Mouse (Mus musculus): ENCODE data around the gene Ppp2r2d. TPM values are rescaled to one million over a fixed set of nuclear protein-coding genes. Genes with fewer than 3 reads are reported as not detected.

Gene Ppp2r2d
- polyA plus RNA-seq, 1 experiment from 2014 or later = 17.2 TPM

DNA sequence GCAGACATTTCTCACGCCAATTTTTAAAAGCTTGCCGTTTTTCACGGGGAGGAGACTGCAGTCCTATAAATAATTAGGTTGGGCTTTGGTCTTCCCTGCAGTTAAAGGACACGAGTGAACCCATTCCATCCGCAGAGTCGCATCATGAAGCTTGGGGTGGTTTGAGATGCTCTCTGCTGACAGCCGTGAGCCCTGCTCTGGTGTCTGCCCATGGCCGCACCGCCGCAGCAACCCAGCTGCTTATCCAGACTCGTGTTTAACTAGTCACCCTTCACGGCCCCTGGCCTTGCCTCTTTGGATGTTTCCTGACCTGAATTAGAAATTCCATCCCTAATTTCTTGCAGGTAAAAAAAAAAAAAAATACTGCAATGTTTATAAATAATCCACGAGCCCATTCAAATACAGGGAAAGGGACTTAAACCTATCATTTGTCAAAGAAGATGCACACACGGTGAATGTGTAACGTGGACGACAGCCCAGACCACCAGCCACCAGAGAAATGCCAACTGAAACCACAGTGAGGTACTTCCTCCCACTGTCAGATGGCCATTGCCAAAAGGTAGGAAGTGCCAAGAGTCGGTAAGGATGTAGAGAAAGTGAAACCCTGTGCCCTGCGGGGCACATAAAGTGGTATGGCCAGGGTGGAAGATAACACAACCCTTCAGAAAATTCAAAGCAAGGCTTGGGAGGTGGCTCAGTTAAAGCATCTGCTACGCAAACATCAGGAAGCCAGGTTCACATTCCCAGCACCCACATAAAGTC is 20.7 kb upstream of the Ppp2r2d start:
- no peak for DNase-seq
- 67% methylated on average over 19 of the region's 19 CpGs for WGBS (ENCODE audit: insufficient replicate concordance)
- no peak overlapping the region for H3K4me2 ChIP-seq (ENCODE audit: low read depth, low read length)

DNA sequence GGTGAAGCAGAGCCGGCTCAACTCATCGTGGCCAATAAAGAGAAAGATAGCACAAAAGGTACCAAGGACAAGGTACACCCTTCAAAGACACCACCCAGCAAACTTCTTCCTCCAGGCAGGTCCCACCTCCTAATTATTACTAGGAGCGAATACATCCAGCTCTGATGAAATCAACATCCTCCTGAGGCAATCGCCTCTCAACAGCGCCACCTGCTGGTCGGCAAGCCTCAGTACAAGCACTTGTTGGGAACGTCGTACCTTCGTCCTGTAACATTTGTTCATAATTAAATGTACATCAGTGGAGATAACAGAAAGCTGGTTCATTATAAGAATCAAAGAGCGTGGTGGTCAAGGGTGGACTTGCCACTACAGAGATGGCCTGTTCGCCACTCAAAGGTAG is 18.1 kb upstream of the Ppp2r2d start:
- Histone ChIP-seq H3K9ac (replicated peaks) (no peak overlapping the region), H3K4me3 (ENCODE audit: low read depth, low read length) (no peak overlapping the region), H3K4me2 (ENCODE audit: low read depth, low read length) (no peak overlapping the region), H3K27ac (ENCODE audit: low read depth) (no peak overlapping the region), H3K4me1 (ENCODE audit: insufficient read depth) (no peaks in the 10 kb centered on the region), H3K9me3 (ENCODE audit: low read length) (no peaks in the 10 kb centered on the region), H3K27me3 (ENCODE audit: insufficient read depth, low read length) (no peaks in the 10 kb centered on the region), H3K36me3 (replicated peaks; ENCODE audit: insufficient read depth, low read length) (no peaks in the 10 kb centered on the region)
- DNase-seq = peak; percentile 80
- 18% methylated on average over 11 of the region's 11 CpGs for WGBS (ENCODE audit: insufficient replicate concordance)
- TF ChIP-seq CTCF (IDR thresholded peaks at IDR 0.05; ENCODE audit: low read depth) (peak; percentile 99), EP300 (IDR thresholded peaks at IDR 0.05; ENCODE audit: low read depth) (no peak)
- no peak for ATAC-seq

More for the DNA sequence above, 20.7 kb upstream of the Ppp2r2d start:
- Histone ChIP-seq H3K4me1 (ENCODE audit: insufficient read depth) (no peaks in the 10 kb centered on the region), H3K27me3 (ENCODE audit: insufficient read depth, low read length) (no peaks in the 10 kb centered on the region), H3K9ac (replicated peaks) (no peak overlapping the region), H3K36me3 (replicated peaks; ENCODE audit: insufficient read depth, low read length) (no peaks in the 10 kb centered on the region), H3K9me3 (ENCODE audit: low read length) (no peaks in the 10 kb centered on the region), H3K4me3 (ENCODE audit: low read depth, low read length) (no peak overlapping the region), H3K27ac (ENCODE audit: low read depth) (no peak overlapping the region)
- TF ChIP-seq CTCF (IDR thresholded peaks at IDR 0.05; ENCODE audit: low read depth) (no peak), EP300 (IDR thresholded peaks at IDR 0.05; ENCODE audit: low read depth) (no peak)
- ATAC-seq = no peak

DNA sequence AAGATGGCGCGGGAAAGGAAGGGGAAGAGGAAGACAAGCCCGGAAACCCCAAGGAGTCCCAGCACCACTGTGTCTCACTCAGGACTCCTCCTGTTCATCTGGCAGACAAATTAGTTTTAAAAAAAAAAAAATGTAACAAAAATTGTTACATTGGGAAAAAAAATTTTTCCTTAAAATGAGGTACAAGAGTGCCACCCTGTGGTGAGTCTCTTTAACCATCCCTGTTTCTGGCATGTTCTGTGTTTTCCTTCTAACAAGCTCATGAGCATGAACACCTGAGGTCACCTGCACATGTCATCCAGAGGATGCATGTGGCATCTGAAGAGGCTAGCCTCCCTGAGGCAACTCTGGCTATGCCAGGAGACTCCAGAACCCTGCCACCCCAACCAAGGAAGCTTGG is 10.9 kb upstream of the Ppp2r2d start:
- Histone ChIP-seq H3K4me2 (ENCODE audit: low read depth, low read length) (no peak overlapping the region), H3K4me1 (ENCODE audit: insufficient read depth) (no peaks in the 10 kb centered on the region), H3K9me3 (ENCODE audit: low read length) (no peaks in the 10 kb centered on the region), H3K27ac (ENCODE audit: low read depth) (no peak overlapping the region), H3K4me3 (ENCODE audit: low read depth, low read length) (no peak overlapping the region), H3K9ac (replicated peaks) (no peak overlapping the region), H3K27me3 (ENCODE audit: insufficient read depth, low read length) (no peaks in the 10 kb centered on the region), H3K36me3 (replicated peaks; ENCODE audit: insufficient read depth, low read length) (peaks cover 10% of the 10 kb centered on the region; the same call in 1 of the 2 replicates)
- TF ChIP-seq CTCF (IDR thresholded peaks at IDR 0.05; ENCODE audit: low read depth) (no peak), EP300 (IDR thresholded peaks at IDR 0.05; ENCODE audit: low read depth) (no peak)
- no peak for ATAC-seq
- WGBS (ENCODE audit: insufficient replicate concordance) = 77% methylated on average over 3 of the region's 3 CpGs
- DNase-seq = no peak

DNA sequence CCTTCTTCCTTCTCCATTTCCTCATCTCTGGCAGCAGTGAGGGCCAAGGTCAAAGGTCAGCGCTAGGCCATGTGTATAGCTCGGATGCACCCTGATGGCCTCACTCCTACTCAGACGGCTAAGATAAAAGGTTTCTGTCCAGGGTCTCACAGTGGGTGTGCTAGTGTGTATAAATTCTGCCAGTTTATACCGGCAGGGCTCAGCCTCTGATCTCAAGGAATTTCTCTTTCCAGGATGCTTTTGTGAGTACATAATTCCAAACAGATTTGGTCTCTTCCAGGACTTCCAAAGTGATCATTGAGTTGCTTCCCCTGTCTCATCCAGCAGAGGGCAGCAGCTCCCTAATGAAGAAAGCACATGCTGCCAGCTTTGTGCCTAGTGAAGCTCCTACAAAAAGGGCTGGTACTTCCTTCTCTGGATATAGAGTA is 5.3 kb upstream of the Ppp2r2d start:
- whole genome bisulfite sequencing (ENCODE audit: insufficient replicate concordance) = 46% methylated on average over 4 of the region's 4 CpGs
- peaks cover 7% of the 10 kb centered on the region; the same call in 1 of the 2 replicates for H3K36me3 ChIP-seq (replicated peaks; ENCODE audit: insufficient read depth, low read length)
- DNase-seq (peak; percentile 77), ATAC-seq (peak; percentile 35; the same call in 1 of the 2 replicates)
- TF ChIP-seq CTCF (IDR thresholded peaks at IDR 0.05; ENCODE audit: low read depth) = peak; percentile 86
- TF ChIP-seq EP300 (IDR thresholded peaks at IDR 0.05; ENCODE audit: low read depth) = no peak
- no peak overlapping the region for H3K27ac ChIP-seq (ENCODE audit: low read depth)
- no peak overlapping the region for H3K4me2 ChIP-seq (ENCODE audit: low read depth, low read length)
- H3K4me1 ChIP-seq (ENCODE audit: insufficient read depth) = peaks cover 25% of the 10 kb centered on the region
- no peaks in the 10 kb centered on the region for H3K9me3 ChIP-seq (ENCODE audit: low read length)
- H3K27me3 ChIP-seq (ENCODE audit: insufficient read depth, low read length) = no peaks in the 10 kb centered on the region
- no peak overlapping the region for H3K4me3 ChIP-seq (ENCODE audit: low read depth, low read length)
- no peak overlapping the region for H3K9ac ChIP-seq (replicated peaks)

DNA sequence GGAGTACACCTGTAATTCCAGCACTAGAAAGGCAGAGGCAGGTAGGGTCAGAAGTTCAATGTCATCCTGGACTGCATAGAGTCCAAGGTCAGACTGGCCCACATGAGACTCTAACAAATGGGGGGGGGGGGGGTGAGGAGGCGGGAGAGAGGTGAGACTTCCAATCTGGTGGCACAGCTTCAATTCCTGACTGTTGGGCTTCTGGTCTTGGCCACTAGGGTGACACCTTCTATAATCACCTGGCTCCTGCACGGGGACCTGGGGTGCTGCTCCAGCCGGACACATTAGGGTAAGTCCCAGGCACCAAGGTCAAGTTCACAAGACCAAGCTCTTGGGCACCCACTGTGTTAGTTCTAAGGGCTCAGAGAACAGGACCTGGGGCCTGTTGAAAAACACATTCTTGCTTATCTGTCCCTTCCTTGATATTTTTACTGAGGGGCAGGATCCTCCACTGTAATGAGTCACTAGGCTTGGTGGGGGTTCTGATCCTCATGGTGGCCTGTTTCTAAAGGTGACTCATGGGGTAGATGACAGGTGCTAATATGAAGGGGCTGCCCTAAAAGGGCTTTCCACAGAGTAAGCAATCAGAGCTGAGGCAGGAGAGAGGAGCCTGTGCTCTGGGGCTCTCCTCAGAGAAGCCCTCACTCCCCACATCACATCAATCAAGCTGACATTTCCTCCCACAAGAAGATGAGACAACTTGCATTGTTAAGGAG is 4.3 kb upstream of the Ppp2r2d start:
- Histone ChIP-seq H3K4me3 (ENCODE audit: low read depth, low read length) (no peak overlapping the region), H3K4me2 (ENCODE audit: low read depth, low read length) (no peak overlapping the region), H3K27me3 (ENCODE audit: insufficient read depth, low read length) (no peaks in the 10 kb centered on the region), H3K9me3 (ENCODE audit: low read length) (no peaks in the 10 kb centered on the region), H3K9ac (replicated peaks) (no peak overlapping the region), H3K36me3 (replicated peaks; ENCODE audit: insufficient read depth, low read length) (0 out of 2 replicates have a peak, but pooled peaks cover 5% of the 10 kb centered on the region), H3K27ac (ENCODE audit: low read depth) (no peak overlapping the region), H3K4me1 (ENCODE audit: insufficient read depth) (peaks cover 25% of the 10 kb centered on the region)
- ATAC-seq (no peak), DNase-seq (no peak)
- 73% methylated on average over 3 of the region's 3 CpGs for WGBS (ENCODE audit: insufficient replicate concordance)
- TF ChIP-seq EP300 (IDR thresholded peaks at IDR 0.05; ENCODE audit: low read depth) (no peak), CTCF (IDR thresholded peaks at IDR 0.05; ENCODE audit: low read depth) (peak; percentile 12; the same call in 1 of the 2 replicates)

DNA sequence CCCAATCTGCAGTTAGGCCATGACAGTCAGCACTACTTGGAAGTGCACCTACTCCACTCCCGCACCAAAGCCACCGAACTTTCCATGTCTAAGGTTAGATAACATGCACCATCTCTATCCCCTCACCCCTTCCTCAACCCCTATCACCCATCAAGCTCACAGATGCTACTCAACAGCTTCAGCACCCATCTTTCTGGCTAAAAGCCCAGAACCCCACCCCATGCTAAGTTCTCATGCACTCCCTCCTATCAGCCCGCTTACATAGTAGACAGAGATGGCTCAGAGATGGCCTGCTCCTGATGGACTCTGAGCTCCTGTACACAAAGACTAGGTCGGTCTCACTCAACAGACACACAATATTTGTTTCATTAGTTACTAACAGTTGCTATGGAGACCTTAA is 2.5 kb upstream of the Ppp2r2d start:
- Histone ChIP-seq H3K27me3 (ENCODE audit: insufficient read depth, low read length) (no peaks in the 10 kb centered on the region), H3K9me3 (ENCODE audit: low read length) (no peaks in the 10 kb centered on the region), H3K4me3 (ENCODE audit: low read depth, low read length) (no peak overlapping the region), H3K4me2 (ENCODE audit: low read depth, low read length) (no peak overlapping the region; the same call in 1 of the 2 replicates), H3K4me1 (ENCODE audit: insufficient read depth) (peaks cover 39% of the 10 kb centered on the region), H3K9ac (replicated peaks) (no peak overlapping the region), H3K36me3 (replicated peaks; ENCODE audit: insufficient read depth, low read length) (0 out of 2 replicates have a peak, but pooled peaks cover 4% of the 10 kb centered on the region), H3K27ac (ENCODE audit: low read depth) (no peak overlapping the region; the same call in 1 of the 2 replicates)
- no peak for ATAC-seq
- no peak for DNase-seq
- TF ChIP-seq CTCF (IDR thresholded peaks at IDR 0.05; ENCODE audit: low read depth) (no peak), EP300 (IDR thresholded peaks at IDR 0.05; ENCODE audit: low read depth) (no peak)
- WGBS (ENCODE audit: insufficient replicate concordance) = 50% methylated on average over 4 of the region's 4 CpGs

Data from liver, postnatal 0 days (tissue).